Mouse (Mus musculus): ENCODE measurements around the gene Kmt5b.

DNA sequence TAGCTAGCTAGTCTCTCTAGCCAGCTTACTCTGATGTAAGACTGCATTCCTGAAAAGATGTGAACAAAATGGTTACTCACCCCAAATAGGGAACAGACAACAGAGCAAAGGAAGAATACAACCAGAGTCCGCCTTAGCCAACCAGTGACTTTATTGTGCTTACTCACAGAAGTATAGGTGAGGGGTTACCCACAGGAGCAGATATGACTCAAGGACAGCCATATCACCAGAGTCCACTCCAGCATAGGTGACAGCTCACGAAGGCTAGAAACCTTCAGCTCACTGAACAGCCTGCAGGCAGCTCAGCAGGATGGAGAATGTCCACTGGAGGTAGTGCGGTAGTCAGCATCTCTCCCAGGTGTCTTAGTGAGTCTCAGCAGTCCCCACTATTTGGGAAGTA is 62.6 kb downstream of the Kmt5b start:
- TF ChIP-seq CTCF (IDR thresholded peaks at IDR 0.05; ENCODE audit: borderline replicate concordance, control insufficient read depth, extremely low read depth, insufficient read depth, low read length, poor library complexity) (no peak), POLR2A (IDR thresholded peaks at IDR 0.05; ENCODE audit: control insufficient read depth, extremely low read depth, insufficient read depth, low read length, poor library complexity) (no peak)
